Mouse (Mus musculus) common myeloid progenitor, adult 5-6 weeks (primary cell): ENCODE measurements at regions not wholly inside any gene's neighbourhood (a gene's known extent, or its start where the extent isn't known, plus 50 kb on each side); places are given as distances from the start of the nearest gene placed in this dataset.

ENCODE experiments used
- ATAC-seq: replicated peaks from 2 replicates; pipeline ENCODE4 v1.8.0; 2016; ENCODE audit warnings: low read depth, mild to moderate bottlenecking, moderate TSS enrichment, inconsistent platforms; ENCODE audit not compliant: poor library complexity, severe bottlenecking

GRCm38 (mm10) chr15:26469901-26470383, 161.1 kb downstream of the March11 start:
- peak; percentile 79; the same call in 1 of the 2 replicates for ATAC-seq

GRCm38 (mm10) chr15:26487378-26487777, 178.5 kb downstream of the March11 start:
- ATAC-seq: no peak
